In the genomic region with DNA sequence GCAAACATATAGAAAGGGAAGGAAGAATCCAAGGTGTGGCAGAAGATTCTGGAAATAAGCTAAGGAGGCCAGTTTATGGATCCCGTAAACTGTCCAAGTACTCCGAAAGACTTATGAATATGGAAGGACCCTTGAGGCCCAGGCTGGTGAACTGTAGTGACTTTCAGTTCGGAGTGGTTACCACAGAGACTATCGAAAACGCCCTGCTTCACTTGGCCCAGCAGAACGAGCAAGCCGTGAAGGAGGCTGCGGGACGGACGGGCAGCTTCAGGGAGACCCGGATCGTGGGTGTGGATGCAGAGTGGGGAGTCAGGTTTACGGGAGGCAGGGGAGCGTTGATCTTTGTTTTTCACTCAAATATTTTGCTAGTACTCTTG, we compare ENCODE assay signal across 8 mouse cellular contexts. TPM values are rescaled to one million over a fixed set of nuclear protein-coding genes. Genes with fewer than 3 reads are reported as not detected.
DNase-seq lines count a peak whose midpoint lies in the region; ATAC-seq and TF ChIP-seq lines count a peak whose summit lies in the region.

No protein-coding gene starts in this region.

- H3K36me3 ChIP-seq in heart, embryonic 10.5 days, result peaks cover 22% of the 10 kb centered on the region
- H3K36me3 ChIP-seq in ES-Bruce4 (ENCODE audit: control insufficient read depth, insufficient read depth, low read length, poor library complexity, severe bottlenecking) (0 out of 2 replicates have a peak, but pooled peaks cover 2% of the 10 kb centered on the region), macrophage (ENCODE audit: inconsistent target) (no peaks in the 10 kb centered on the region)
- H3K36me3 ChIP-seq in forebrain, embryonic 16.5 days (ENCODE audit: control insufficient read depth, insufficient read depth), result no peaks in the 10 kb centered on the region

- peaks cover 41% of the 10 kb centered on the region for H3K4me1 ChIP-seq in heart, embryonic 10.5 days
- no peaks in the 10 kb centered on the region for H3K4me1 ChIP-seq in ES-Bruce4 (ENCODE audit: control insufficient read depth, insufficient read depth, low read length)
- H3K4me1 ChIP-seq in forebrain, embryonic 16.5 days (replicated peaks; ENCODE audit: control insufficient read depth, insufficient read depth, low read length), result peaks cover 24% of the 10 kb centered on the region

- no peak for TF ChIP-seq POLR2A in ES-Bruce4 (IDR thresholded peaks at IDR 0.05; ENCODE audit: insufficient read depth, low read length)

- TF ChIP-seq CTCF in ES-Bruce4 (IDR thresholded peaks at IDR 0.05; ENCODE audit: low read depth, low read length), result no peak

- H3K4me3 ChIP-seq in heart, embryonic 10.5 days, result peak overlapping the region; percentile 82
- H3K4me3 ChIP-seq in ES-Bruce4 (ENCODE audit: low read depth, low read length), result peak overlapping the region; percentile 55
- H3K4me3 ChIP-seq in forebrain, embryonic 16.5 days (replicated peaks; ENCODE audit: low read length), result peak overlapping the region; percentile 72
- peak overlapping the region; percentile 86 for H3K4me3 ChIP-seq in macrophage (ENCODE audit: inconsistent target)

- H3K27ac ChIP-seq in heart, embryonic 10.5 days, result peak overlapping the region; percentile 90
- H3K27ac ChIP-seq in ES-Bruce4 (ENCODE audit: insufficient read depth, low read length), result no peak overlapping the region
- H3K27ac ChIP-seq in forebrain, embryonic 16.5 days (ENCODE audit: low read length), result no peak overlapping the region
- H3K27ac ChIP-seq in macrophage, result peak overlapping the region; percentile 50; the same call in 1 of the 2 replicates

- peaks cover 14% of the 10 kb centered on the region for H3K79me2 ChIP-seq in macrophage (ENCODE audit: inconsistent target)

- H3K4me2 ChIP-seq in forebrain, embryonic 16.5 days (ENCODE audit: low read length), result peak overlapping the region; percentile 60

- ATAC-seq in forebrain, embryonic 16.5 days, result peak; percentile 16; the same call in 1 of the 2 replicates

- TF ChIP-seq EP300 in ES-Bruce4 (IDR thresholded peaks at IDR 0.05; ENCODE audit: insufficient read depth, low read depth, low read length), result no peak

- H3K27me3 ChIP-seq in heart, embryonic 10.5 days (ENCODE audit: insufficient read depth, poor library complexity, severe bottlenecking), result peaks cover 25% of the 10 kb centered on the region
- H3K27me3 ChIP-seq in ES-Bruce4 (ENCODE audit: control insufficient read depth, insufficient read depth, low read length, poor library complexity, severe bottlenecking), result no peaks in the 10 kb centered on the region
- H3K27me3 ChIP-seq in forebrain, embryonic 16.5 days (replicated peaks; ENCODE audit: control insufficient read depth, insufficient read depth, low read length), result no peaks in the 10 kb centered on the region

- DNase-seq in heart, embryonic 10.5 days (ENCODE audit: low spot score), result no peak
- DNase-seq in heart, postnatal 10 days, result no peak
- no peak for DNase-seq in natural killer cell, adult 2 months (ENCODE audit: low spot score in 2 of 2)
- no peak for DNase-seq in gastrocnemius, postnatal 10 days
- DNase-seq in right cerebral cortex, postnatal 14 days, result no peak

- H3K9ac ChIP-seq in ES-Bruce4 (ENCODE audit: low read depth, poor library complexity, severe bottlenecking), result peak overlapping the region; percentile 44
- H3K9ac ChIP-seq in forebrain, embryonic 16.5 days (replicated peaks; ENCODE audit: low read depth, low read length), result 0 out of 2 replicates have a peak overlapping the region, but pooled peaks have one; percentile 37

- intact Hi-C loops in heart, postnatal 10 days (cut with DNase I), result loop anchor here (2.0 kb wide), 1 partner anchor 26 kb away; a partner anchor contains a TSS

- no peaks in the 10 kb centered on the region for H3K9me3 ChIP-seq in heart, embryonic 10.5 days
- no peaks in the 10 kb centered on the region for H3K9me3 ChIP-seq in ES-Bruce4 (replicated peaks; ENCODE audit: control insufficient read depth, insufficient read depth, low read length, poor library complexity, severe bottlenecking)
- no peaks in the 10 kb centered on the region for H3K9me3 ChIP-seq in forebrain, embryonic 16.5 days (ENCODE audit: control insufficient read depth, low read length)

- WGBS in heart, embryonic 10.5 days, result 56% methylated on average over 14 of the region's 14 CpGs
- 62% methylated on average over 14 of the region's 14 CpGs for WGBS in forebrain, embryonic 16.5 days
- WGBS in macrophage (ENCODE audit: missing documents), result 79% methylated on average over 14 of the region's 14 CpGs

RNA-seq across cellular contexts. Expression of a gene that starts 0.3 kb away (rescaled TPM):
- polyA plus RNA-seq in heart, embryonic 10.5 days (2016; fragmentation: Nextera tagmentation; extraction: Ambion mirVana), result 189 and 198 TPM in 2 replicates
- 10 to 100 TPM; 84.2 to 92.6 TPM for total RNA-seq in heart, postnatal 10 days (2021)
- polyA plus RNA-seq in ES-Bruce4 (2011; ENCODE audit: insufficient read depth, insufficient read length, low read depth, missing spikeins) (44.8 and 53.0 TPM in 2 replicates), macrophage (2018) (46.1 to 108 TPM (median 103 TPM) in 3 replicates)
- polyA plus RNA-seq in forebrain, embryonic 16.5 days (2015; fragmentation: Nextera tagmentation; extraction: Ambion mirVana), result 191 and 197 TPM in 2 replicates
- 10 to 100 TPM in 8 of 26 experiments, 1 to 10 TPM in 18; 1.3 to 26.6 (median 7.3) TPM for total RNA-seq in macrophage (2018; cell fraction: chromatin; rRNA removed)
- total RNA-seq in macrophage (2018; cell fraction: cytosol; rRNA removed), result 10 to 100 TPM; 54.4 to 93.5 (median 76.8) TPM
- total RNA-seq in macrophage (2018; cell fraction: nucleus; rRNA removed), result 10 to 100 TPM in 22 of 26 experiments, 1 to 10 TPM in 4; 7.4 to 34.7 (median 16.9) TPM
- 10 to 100 TPM; 66.3 to 74.5 TPM for total RNA-seq in gastrocnemius, postnatal 10 days (2021)

RNA-seq across cellular contexts. Expression of a gene that starts 0.4 kb away (rescaled TPM):
- 0.79 and 1.6 TPM in 2 replicates for polyA plus RNA-seq in heart, embryonic 10.5 days (2016; fragmentation: Nextera tagmentation; extraction: Ambion mirVana)
- total RNA-seq in heart, postnatal 10 days (2021), result under 1 TPM; 0.14 to 0.57 TPM
- polyA plus RNA-seq in ES-Bruce4 (2011; ENCODE audit: insufficient read depth, insufficient read length, low read depth, missing spikeins) (14.6 and 14.9 TPM in 2 replicates), macrophage (2018) (0.17 to 0.29 TPM in 2 of 3 replicates, not detected in the other)
- polyA plus RNA-seq in forebrain, embryonic 16.5 days (2015; fragmentation: Nextera tagmentation; extraction: Ambion mirVana), result 0.91 TPM in 2 replicates
- under 1 TPM in 10 of 26 experiments, not detected in 16; 0.25 to 0.94 (median 0.46) TPM for total RNA-seq in macrophage (2018; cell fraction: chromatin; rRNA removed)
- total RNA-seq in macrophage (2018; cell fraction: cytosol; rRNA removed), result under 1 TPM in 22 of 26 experiments, not detected in 4; 0.05 to 0.22 (median 0.11) TPM
- total RNA-seq in macrophage (2018; cell fraction: nucleus; rRNA removed), result 1 to 10 TPM in 2 of 26 experiments, under 1 TPM in 7, not detected in 17; 0.24 to 1.7 (median 0.41) TPM
- total RNA-seq in gastrocnemius, postnatal 10 days (2021), result under 1 TPM; 0.14 to 0.18 TPM

RNA-seq across cellular contexts. Expression of a gene that starts 18.8 kb away (rescaled TPM):
- polyA plus RNA-seq in heart, embryonic 10.5 days (2016; fragmentation: Nextera tagmentation; extraction: Ambion mirVana), result 13.9 and 14.8 TPM in 2 replicates
- total RNA-seq in heart, postnatal 10 days (2021), result 1 to 10 TPM; 5.7 to 7.6 TPM
- 0.85 and 0.96 TPM in 2 replicates for polyA plus RNA-seq in ES-Bruce4 (2011; ENCODE audit: insufficient read depth, insufficient read length, low read depth, missing spikeins)
- 5.8 and 6.2 TPM in 2 replicates for polyA plus RNA-seq in forebrain, embryonic 16.5 days (2015; fragmentation: Nextera tagmentation; extraction: Ambion mirVana)
- total RNA-seq in macrophage (2018; cell fraction: chromatin; rRNA removed), result 1 to 10 TPM in 4 of 26 experiments, under 1 TPM in 11, not detected in 11; 0.20 to 2.9 (median 0.31) TPM
- total RNA-seq in macrophage (2018; cell fraction: cytosol; rRNA removed), result under 1 TPM in 1 of 26 experiments, not detected in 25; 0.18 TPM
- total RNA-seq in macrophage (2018; cell fraction: nucleus; rRNA removed), result under 1 TPM in 9 of 26 experiments, not detected in 17; 0.12 to 0.85 (median 0.20) TPM
- not detected in 3 replicates for polyA plus RNA-seq in macrophage (2018)
- total RNA-seq in gastrocnemius, postnatal 10 days (2021), result 1 to 10 TPM in 1 of 2 experiments, under 1 TPM in 1; 0.35 to 1.4 TPM

RNA-seq across cellular contexts. Expression of a gene that starts 22.9 kb away (rescaled TPM):
- polyA plus RNA-seq in heart, embryonic 10.5 days (2016; fragmentation: Nextera tagmentation; extraction: Ambion mirVana), result 148 and 165 TPM in 2 replicates
- total RNA-seq in heart, postnatal 10 days (2021), result 100 to 1,000 TPM in 1 of 2 experiments, 10 to 100 TPM in 1; 94.3 to 109 TPM
- 48.2 and 53.0 TPM in 2 replicates for polyA plus RNA-seq in ES-Bruce4 (2011; ENCODE audit: insufficient read depth, insufficient read length, low read depth, missing spikeins)
- polyA plus RNA-seq in forebrain, embryonic 16.5 days (2015; fragmentation: Nextera tagmentation; extraction: Ambion mirVana), result 191 and 203 TPM in 2 replicates
- total RNA-seq in macrophage (2018; cell fraction: chromatin; rRNA removed), result 100 to 1,000 TPM; 148 to 234 (median 192) TPM
- 100 to 1,000 TPM; 109 to 186 (median 126) TPM for total RNA-seq in macrophage (2018; cell fraction: cytosol; rRNA removed)
- total RNA-seq in macrophage (2018; cell fraction: nucleus; rRNA removed), result 100 to 1,000 TPM; 123 to 187 (median 151) TPM
- 89.3 to 112 TPM (median 98.9 TPM) in 3 replicates for polyA plus RNA-seq in macrophage (2018)
- 10 to 100 TPM; 74.5 to 76.9 TPM for total RNA-seq in gastrocnemius, postnatal 10 days (2021)

RNA-seq across cellular contexts. Expression of a gene that starts 25.7 kb away (rescaled TPM):
- 130 and 137 TPM in 2 replicates for polyA plus RNA-seq in heart, embryonic 10.5 days (2016; fragmentation: Nextera tagmentation; extraction: Ambion mirVana)
- 100 to 1,000 TPM in 1 of 2 experiments, 10 to 100 TPM in 1; 97.5 to 111 TPM for total RNA-seq in heart, postnatal 10 days (2021)
- polyA plus RNA-seq in ES-Bruce4 (2011; ENCODE audit: insufficient read depth, insufficient read length, low read depth, missing spikeins) (135 and 143 TPM in 2 replicates), macrophage (2018) (90.9 to 128 TPM (median 115 TPM) in 3 replicates)
- polyA plus RNA-seq in forebrain, embryonic 16.5 days (2015; fragmentation: Nextera tagmentation; extraction: Ambion mirVana), result 91.1 and 93.3 TPM in 2 replicates
- total RNA-seq in macrophage (2018; cell fraction: chromatin; rRNA removed), result 10 to 100 TPM in 25 of 26 experiments, 1 to 10 TPM in 1; 9.8 to 44.0 (median 19.6) TPM
- total RNA-seq in macrophage (2018; cell fraction: cytosol; rRNA removed), result 100 to 1,000 TPM in 12 of 26 experiments, 10 to 100 TPM in 14; 68.0 to 116 (median 98.2) TPM
- total RNA-seq in macrophage (2018; cell fraction: nucleus; rRNA removed), result 10 to 100 TPM; 16.4 to 74.0 (median 35.8) TPM
- 10 to 100 TPM; 40.1 to 44.3 TPM for total RNA-seq in gastrocnemius, postnatal 10 days (2021)

Comparison
In these comparisons a context has a peak if more than half of its experiments do, and no peak if none do; other contexts are left out.
1. H3K27ac ChIP-seq: peak in heart, embryonic 10.5 days (single experiment) and macrophage (single experiment); none in ES-Bruce4 (single experiment) and forebrain, embryonic 16.5 days (single experiment).
2. Peak in every context shown above with its lines, with median percentiles within 50 percentile points of each other: H3K4me3 ChIP-seq.